Mouse (Mus musculus) cerebellum, adult (tissue): ENCODE measurements around the gene Zfand3.

ENCODE experiments used
- ATAC-seq: cut with Nextera tagmentation; 2 replicates; pipeline ENCODE4 v1.9.2; 2017; ENCODE audit warnings: mild to moderate bottlenecking, moderate library complexity, mixed read lengths; ENCODE audit not compliant: insufficient number of reproducible peaks, low FRiP score, low TSS enrichment

Gene Zfand3

GRCm38 (mm10) chr17:30097677-30098076, 93.1 kb downstream of the Zfand3 start:
- no peak for ATAC-seq

- ATAC-seq = no peak
Measured at GRCm38 (mm10) chr17:30099670-30100069, 95.1 kb downstream of the Zfand3 start.

- ATAC-seq = no peak
Measured at GRCm38 (mm10) chr17:30101801-30102200, 97.3 kb downstream of the Zfand3 start.

GRCm38 (mm10) chr17:30103005-30103404, 98.5 kb downstream of the Zfand3 start:
- no peak for ATAC-seq

GRCm38 (mm10) chr17:30103641-30104165, 99.2 kb downstream of the Zfand3 start:
- no peak for ATAC-seq

- no peak for ATAC-seq
Measured at GRCm38 (mm10) chr17:30105369-30105768, 100.8 kb downstream of the Zfand3 start.

- ATAC-seq = peak; percentile 26; the same call in 1 of the 2 replicates
Measured at GRCm38 (mm10) chr17:30110678-30111077, 106.1 kb downstream of the Zfand3 start.

GRCm38 (mm10) chr17:30111556-30111955, 107.0 kb downstream of the Zfand3 start:
- ATAC-seq = 0 out of 2 replicates have a peak, but pooled peaks have one; percentile 36

GRCm38 (mm10) chr17:30112080-30112479, 107.5 kb downstream of the Zfand3 start:
- ATAC-seq = no peak

GRCm38 (mm10) chr17:30112555-30113305, 108.2 kb downstream of the Zfand3 start:
- no peak for ATAC-seq

- no peak for ATAC-seq
Measured at GRCm38 (mm10) chr17:30114761-30115160, 110.2 kb downstream of the Zfand3 start.

GRCm38 (mm10) chr17:30116226-30116625, 111.7 kb downstream of the Zfand3 start:
- ATAC-seq = no peak

- no peak for ATAC-seq
Measured at GRCm38 (mm10) chr17:30118036-30118435, 113.5 kb downstream of the Zfand3 start.

GRCm38 (mm10) chr17:30122278-30122677, 117.7 kb downstream of the Zfand3 start:
- ATAC-seq = no peak

GRCm38 (mm10) chr17:30128456-30128855, 123.9 kb downstream of the Zfand3 start:
- ATAC-seq = no peak

- ATAC-seq = no peak
Measured at GRCm38 (mm10) chr17:30129220-30129619, 124.7 kb downstream of the Zfand3 start.

GRCm38 (mm10) chr17:30130326-30130725, 125.8 kb downstream of the Zfand3 start:
- no peak for ATAC-seq

- no peak for ATAC-seq
Measured at GRCm38 (mm10) chr17:30133641-30134040, 129.1 kb downstream of the Zfand3 start.

- ATAC-seq = no peak
Measured at GRCm38 (mm10) chr17:30134955-30135735, 130.6 kb downstream of the Zfand3 start.

- no peak for ATAC-seq
Measured at GRCm38 (mm10) chr17:30135890-30136289, 131.4 kb downstream of the Zfand3 start.

- no peak for ATAC-seq
Measured at GRCm38 (mm10) chr17:30136684-30137083, 132.2 kb downstream of the Zfand3 start.
